Mouse (Mus musculus): ENCODE results near the gene Stac. TPM values are rescaled to one million over a fixed set of nuclear protein-coding genes. Genes with fewer than 3 reads are reported as not detected.

Gene Stac
- 8.1 and 10.1 TPM in 2 replicates for polyA plus RNA-seq (2015; fragmentation: Nextera tagmentation; extraction: Ambion mirVana)

DNA sequence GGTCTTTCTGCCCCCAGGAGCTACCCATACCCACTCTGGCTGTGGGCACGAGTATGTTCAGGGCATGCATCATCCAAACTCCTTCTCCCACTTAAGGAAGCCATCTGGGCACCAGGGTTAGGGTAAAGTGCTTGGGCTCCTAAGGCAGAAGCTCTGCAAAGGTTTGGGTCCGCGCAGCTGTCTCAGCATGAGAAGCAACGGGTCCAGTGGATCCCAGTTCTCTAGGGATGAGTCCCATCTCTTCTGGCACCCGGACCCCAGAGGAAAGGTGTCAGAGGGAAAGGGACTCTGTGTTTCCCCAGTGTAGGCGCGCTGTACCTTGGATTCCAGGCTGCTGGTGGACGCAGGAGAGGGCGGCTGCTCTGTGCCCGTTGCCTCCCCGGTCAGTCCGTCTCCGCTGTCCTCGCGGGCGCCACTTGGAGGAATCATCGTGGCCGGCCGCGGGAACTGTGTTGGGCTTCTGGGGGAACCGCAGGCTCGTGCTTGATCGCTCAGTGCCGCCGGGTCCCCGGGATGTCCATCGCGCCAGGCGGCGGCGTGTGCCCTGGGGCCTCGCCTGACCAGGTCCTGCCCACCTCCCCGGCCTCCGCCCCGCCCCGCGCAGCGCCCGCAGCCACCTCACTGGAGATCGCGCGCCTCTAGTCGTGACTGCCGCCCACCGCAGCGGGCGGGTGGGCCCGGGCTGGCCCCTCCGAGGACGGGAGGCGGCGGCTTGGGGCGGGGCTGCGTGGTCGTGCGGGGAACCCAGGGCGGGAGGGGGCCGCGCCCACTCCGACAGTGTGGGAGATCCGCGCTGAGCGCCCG is at the start of gene Stac:
Gene Stac (minus strand): TSS at position 669 of the 804 bp plus-strand sequence.
- H3K27me3 ChIP-seq: peaks cover 30% of the 10 kb centered on the region

DNA sequence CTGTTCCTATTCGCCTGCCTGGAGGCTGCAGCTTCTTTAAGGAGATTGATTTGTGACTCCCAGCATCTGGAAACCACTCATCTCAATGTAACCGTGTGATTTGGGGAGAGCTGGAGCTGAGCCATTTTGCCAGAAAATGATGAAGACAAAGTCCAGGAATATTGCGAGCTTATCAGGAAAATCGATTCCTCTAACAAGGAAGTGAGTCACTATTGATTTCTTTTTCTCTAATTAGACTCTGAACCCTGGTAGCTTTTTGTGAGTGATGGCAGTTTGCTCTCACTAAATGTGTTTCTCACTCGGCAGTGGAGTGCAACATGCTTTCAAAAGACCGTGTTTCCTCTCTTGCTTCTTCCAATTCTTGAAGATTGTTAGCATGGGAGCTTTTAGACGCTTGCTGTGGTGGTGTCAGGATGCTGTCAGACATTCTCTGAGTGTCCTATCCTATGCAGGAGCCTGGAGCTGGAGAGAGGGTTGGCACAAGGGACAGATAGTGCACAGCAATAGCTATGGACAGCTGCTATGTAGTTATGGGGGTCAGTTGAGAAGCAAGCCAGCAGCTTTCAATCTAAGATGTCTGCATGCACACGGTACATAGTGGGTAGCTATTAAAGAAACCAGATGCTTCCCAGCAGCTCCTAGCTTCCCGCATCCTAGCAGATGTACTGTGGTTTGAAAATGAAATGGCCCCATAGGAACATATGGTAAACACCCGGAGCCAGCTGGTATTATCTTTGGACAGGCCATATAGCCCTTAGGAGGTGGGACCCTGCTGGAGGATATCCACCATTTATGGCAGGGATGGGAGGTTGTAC is 49.5 kb upstream of the Stac start:
- no peaks in the 10 kb centered on the region for H3K36me3 ChIP-seq
- H3K27me3 ChIP-seq: no peaks in the 10 kb centered on the region
- H3K4me1 ChIP-seq (replicated peaks): peaks cover 11% of the 10 kb centered on the region
- 0 out of 2 replicates have a peak, but pooled peaks have one; percentile 32 for ATAC-seq (ENCODE audit: low read depth)
- H3K4me2 ChIP-seq: no peak overlapping the region
- 59% methylated on average over 10 of the region's 10 CpGs for WGBS
- H3K9me3 ChIP-seq: no peaks in the 10 kb centered on the region
- peak overlapping the region; percentile 67 for H3K27ac ChIP-seq (replicated peaks)
- H3K4me3 ChIP-seq: no peak overlapping the region
- no peak overlapping the region for H3K9ac ChIP-seq

More for the DNA sequence above, at the start of gene Stac:
- Histone ChIP-seq H3K36me3 (no peaks in the 10 kb centered on the region), H3K4me3 (peak within 1 kb of the TSS; percentile 61), H3K9me3 (no peaks in the 10 kb centered on the region), H3K27ac (replicated peaks) (no peak within 1 kb of the TSS), H3K4me1 (replicated peaks) (peaks cover 13% of the 10 kb centered on the region), H3K4me2 (peak within 1 kb of the TSS; percentile 94), H3K9ac (peak within 1 kb of the TSS; percentile 78)
- 3% methylated on average over 64 of the region's 64 CpGs for WGBS
- ATAC-seq (ENCODE audit: low read depth): peak; percentile 78

DNA sequence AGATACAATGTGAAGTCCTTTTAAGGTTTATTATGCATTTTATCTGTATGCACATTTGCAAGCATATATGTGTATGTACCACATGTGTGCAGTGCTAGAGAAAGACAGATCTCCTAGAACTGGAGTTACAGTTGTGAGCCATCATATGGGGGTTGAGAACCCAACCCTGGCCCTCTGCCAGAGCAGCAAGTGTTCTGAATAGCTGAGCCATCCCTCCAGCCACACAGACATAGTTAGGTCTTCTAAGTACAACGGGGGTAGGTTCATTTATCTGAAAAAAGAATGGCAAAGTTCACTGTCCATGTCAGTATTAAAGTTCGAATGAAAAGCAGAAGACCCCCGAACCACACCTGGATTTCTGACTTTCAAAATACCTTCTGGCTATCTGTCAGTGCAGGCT is 48.9 kb upstream of the Stac start:
- no peaks in the 10 kb centered on the region for H3K27me3 ChIP-seq
- H3K36me3 ChIP-seq: no peaks in the 10 kb centered on the region
- H3K4me1 ChIP-seq (replicated peaks): peaks cover 11% of the 10 kb centered on the region
- H3K27ac ChIP-seq (replicated peaks): no peak overlapping the region
- no peak for ATAC-seq (ENCODE audit: low read depth)
- H3K9ac ChIP-seq: no peak overlapping the region
- H3K4me2 ChIP-seq: no peak overlapping the region
- no peaks in the 10 kb centered on the region for H3K9me3 ChIP-seq
- WGBS: 72% methylated on average over 3 of the region's 3 CpGs
- H3K4me3 ChIP-seq: no peak overlapping the region

DNA sequence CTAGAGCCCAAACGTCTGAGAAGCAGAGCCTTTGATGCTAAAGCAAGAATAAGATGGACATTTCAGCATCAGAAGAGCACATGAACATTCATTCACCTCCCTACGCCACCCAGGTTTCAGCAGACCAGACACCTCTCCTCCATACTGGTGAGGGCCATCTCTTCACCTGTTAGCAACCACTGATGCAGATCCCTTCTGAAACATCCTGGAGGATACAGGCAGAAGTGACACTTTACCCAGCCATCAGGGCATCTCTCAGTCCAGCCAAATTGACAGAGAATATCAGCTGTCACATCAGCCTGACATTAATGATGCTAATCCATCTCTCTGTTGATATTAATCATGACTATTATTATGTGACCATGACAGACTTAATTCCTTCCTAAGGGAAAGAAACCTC is 47.6 kb upstream of the Stac start:
- no peak for ATAC-seq (ENCODE audit: low read depth)
- Histone ChIP-seq H3K4me3 (no peak overlapping the region), H3K4me1 (replicated peaks) (peaks cover 11% of the 10 kb centered on the region), H3K27me3 (no peaks in the 10 kb centered on the region), H3K27ac (replicated peaks) (no peak overlapping the region), H3K9me3 (no peaks in the 10 kb centered on the region), H3K36me3 (no peaks in the 10 kb centered on the region), H3K4me2 (no peak overlapping the region), H3K9ac (no peak overlapping the region)
- 76% methylated on average over 2 of the region's 2 CpGs for WGBS

DNA sequence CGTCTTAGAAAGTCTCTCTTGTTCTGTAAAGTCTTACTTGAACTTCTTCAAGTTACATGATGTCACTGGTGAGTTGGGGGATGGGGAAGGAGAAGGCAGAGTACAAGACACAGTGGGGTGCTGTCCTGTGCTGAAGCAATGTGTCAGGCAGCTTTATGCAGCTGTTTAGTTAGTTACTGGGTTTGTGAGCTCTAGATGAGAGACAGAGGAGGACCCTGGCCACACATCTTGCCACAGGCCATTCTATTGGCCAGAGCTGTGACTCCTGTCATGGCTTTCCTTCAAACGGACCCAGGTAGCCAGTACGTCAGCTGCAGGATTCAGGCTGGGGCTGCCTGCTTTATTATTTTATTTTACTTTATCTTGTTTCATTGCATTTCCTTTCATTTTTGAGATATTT is 45.8 kb upstream of the Stac start:
- no peaks in the 10 kb centered on the region for H3K36me3 ChIP-seq
- H3K9me3 ChIP-seq: no peaks in the 10 kb centered on the region
- no peak for ATAC-seq (ENCODE audit: low read depth)
- H3K27ac ChIP-seq (replicated peaks): no peak overlapping the region
- H3K27me3 ChIP-seq: no peaks in the 10 kb centered on the region
- peaks cover 11% of the 10 kb centered on the region for H3K4me1 ChIP-seq (replicated peaks)
- no peak overlapping the region for H3K4me3 ChIP-seq
- WGBS: 86% methylated on average over 3 of the region's 3 CpGs
- no peak overlapping the region for H3K4me2 ChIP-seq
- H3K9ac ChIP-seq: no peak overlapping the region

DNA sequence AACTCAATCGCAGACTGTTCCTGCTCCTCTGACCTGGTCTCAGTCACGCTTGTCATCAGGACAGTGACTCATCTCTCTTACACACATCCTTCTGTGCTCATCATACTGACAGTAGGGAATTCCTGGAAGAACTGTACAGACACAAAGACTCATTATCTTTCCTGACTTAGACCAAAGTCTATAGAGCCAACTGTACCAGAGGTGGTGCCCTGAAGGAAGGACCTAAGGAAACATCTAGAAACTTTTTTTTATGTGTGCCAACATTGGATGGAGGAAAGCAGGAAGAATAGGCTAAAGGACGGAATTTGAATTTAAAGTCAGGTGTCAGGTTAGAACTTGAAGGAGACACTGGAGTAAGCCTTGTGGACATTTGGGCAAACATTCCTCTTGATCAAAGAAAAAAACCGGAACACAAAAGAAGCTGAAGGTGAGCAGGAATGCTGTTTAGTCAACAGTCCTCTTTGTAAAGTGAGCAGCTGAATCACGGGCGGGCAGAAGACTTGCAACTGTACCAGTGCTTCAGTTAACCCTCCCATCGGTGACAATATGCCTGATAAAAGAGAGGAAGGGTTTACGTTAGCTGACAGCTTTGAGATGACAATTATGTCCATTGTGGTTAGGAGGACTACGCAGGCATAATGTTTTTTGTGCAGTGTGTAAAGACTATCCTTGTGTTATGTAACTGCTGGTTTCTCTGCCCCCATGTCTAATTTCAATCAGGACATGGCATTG is 42.0 kb upstream of the Stac start:
- Histone ChIP-seq H3K4me1 (replicated peaks) (no peaks in the 10 kb centered on the region), H3K9ac (no peak overlapping the region), H3K27me3 (no peaks in the 10 kb centered on the region), H3K36me3 (no peaks in the 10 kb centered on the region), H3K4me3 (no peak overlapping the region), H3K4me2 (no peak overlapping the region), H3K9me3 (no peaks in the 10 kb centered on the region), H3K27ac (replicated peaks) (no peak overlapping the region)
- no peak for ATAC-seq (ENCODE audit: low read depth)
- WGBS: 76% methylated on average over 9 of the region's 9 CpGs

DNA sequence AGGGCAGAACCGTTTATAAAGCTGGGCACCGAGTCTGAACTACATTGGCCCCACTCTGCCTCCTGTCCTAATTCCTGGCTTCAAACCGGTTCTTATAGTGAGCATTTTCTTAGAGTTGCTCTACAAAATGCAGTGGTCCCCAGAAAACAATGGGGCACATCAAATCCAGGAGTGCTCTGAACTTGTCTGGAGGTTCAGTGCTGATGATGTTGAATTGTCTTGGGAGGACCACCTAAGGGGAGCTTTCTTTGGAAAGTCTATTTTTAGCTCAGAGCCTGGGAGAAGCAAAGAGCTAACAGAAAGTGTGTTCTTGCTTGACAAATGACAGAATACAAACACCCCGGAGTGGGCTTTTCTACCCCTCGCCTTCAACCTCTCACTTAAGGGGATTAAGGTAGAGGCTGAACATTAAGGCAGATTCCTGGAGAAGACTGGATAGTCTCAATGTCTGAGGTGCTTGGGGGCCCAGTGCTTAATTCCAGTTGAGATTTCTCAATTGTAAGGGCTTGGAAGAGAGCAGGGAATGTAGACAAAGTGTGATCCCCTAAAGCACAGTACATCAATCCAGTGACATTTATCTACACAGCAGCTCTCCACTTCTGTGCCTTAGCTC is 34.9 kb upstream of the Stac start:
- Histone ChIP-seq H3K9ac (no peak overlapping the region), H3K9me3 (no peaks in the 10 kb centered on the region), H3K4me3 (no peak overlapping the region), H3K27ac (replicated peaks) (no peak overlapping the region), H3K4me2 (no peak overlapping the region), H3K4me1 (replicated peaks) (no peaks in the 10 kb centered on the region), H3K36me3 (no peaks in the 10 kb centered on the region), H3K27me3 (no peaks in the 10 kb centered on the region)
- no peak for ATAC-seq (ENCODE audit: low read depth)
- WGBS: 28% methylated on average over 5 of the region's 5 CpGs

DNA sequence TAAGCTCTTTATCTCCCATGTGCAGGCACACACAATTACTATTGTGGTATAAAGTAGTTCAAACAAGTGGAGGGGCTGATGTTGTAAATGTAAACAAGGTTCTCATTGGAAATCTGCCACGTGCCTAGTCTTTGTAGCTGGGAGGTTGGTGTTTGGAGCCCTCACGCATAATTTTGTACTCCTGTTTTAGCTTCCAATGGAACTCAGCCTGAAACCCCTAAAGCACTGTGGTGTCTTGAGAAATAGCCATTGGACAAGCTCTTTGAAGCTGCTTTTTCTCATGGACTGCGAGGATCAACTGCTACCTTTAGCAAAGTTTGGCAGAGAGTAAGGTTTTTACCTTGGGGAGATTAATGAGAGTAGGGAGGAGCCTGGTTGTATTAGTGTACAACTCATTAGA is 24.3 kb upstream of the Stac start:
- H3K9ac ChIP-seq: no peak overlapping the region
- H3K36me3 ChIP-seq: no peaks in the 10 kb centered on the region
- no peak overlapping the region for H3K27ac ChIP-seq (replicated peaks)
- no peaks in the 10 kb centered on the region for H3K27me3 ChIP-seq
- no peaks in the 10 kb centered on the region for H3K4me1 ChIP-seq (replicated peaks)
- H3K4me2 ChIP-seq: no peak overlapping the region
- ATAC-seq (ENCODE audit: low read depth): no peak
- H3K4me3 ChIP-seq: no peak overlapping the region
- H3K9me3 ChIP-seq: no peaks in the 10 kb centered on the region
- 68% methylated on average over 3 of the region's 3 CpGs for WGBS

DNA sequence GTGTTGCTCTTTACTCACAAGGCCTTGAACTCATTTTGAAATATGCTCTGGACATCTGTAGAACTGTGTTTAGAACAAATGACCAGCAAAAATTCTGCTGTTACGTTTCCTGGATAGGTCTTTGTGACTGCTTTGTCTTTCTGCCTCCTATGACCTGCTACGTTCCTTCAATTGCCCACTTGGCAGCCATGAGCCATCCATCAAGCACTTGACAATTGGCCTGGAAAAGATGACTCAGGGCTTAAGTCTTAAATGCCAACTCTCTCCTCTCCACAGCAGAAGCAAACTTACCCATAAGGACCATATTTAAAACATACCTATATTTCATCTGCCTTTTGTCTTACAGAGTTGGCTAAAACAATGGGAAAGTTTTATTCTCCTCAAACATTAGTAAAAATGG is 10.0 kb upstream of the Stac start:
- Histone ChIP-seq H3K27me3 (no peaks in the 10 kb centered on the region), H3K9me3 (no peaks in the 10 kb centered on the region)
- ATAC-seq (ENCODE audit: low read depth): no peak

DNA sequence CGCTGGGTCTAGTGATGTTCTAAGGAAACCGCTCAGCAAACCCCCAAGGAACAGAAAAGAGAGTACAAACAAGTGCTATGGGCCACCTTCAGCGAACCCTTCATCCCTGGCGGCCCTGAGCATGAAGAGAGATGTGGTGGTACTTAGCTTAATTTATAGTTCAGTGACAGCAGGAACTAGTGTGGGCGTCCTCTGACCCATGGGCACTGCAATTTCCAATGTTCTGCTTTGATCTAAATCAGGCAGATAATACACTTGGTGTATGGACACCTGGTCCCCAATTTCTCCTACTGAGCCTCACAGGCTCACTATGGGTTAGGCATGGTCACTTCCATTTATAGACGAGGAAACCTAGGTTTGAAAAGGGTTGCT is 322 bp upstream of the Stac start:
- Histone ChIP-seq H3K9me3 (no peaks in the 10 kb centered on the region), H3K9ac (peak overlapping the region; percentile 78), H3K4me1 (replicated peaks) (peaks cover 13% of the 10 kb centered on the region), H3K36me3 (no peaks in the 10 kb centered on the region), H3K27ac (replicated peaks) (no peak overlapping the region), H3K4me3 (peak overlapping the region; percentile 61), H3K27me3 (peaks cover 30% of the 10 kb centered on the region), H3K4me2 (peak overlapping the region; percentile 94)
- ATAC-seq (ENCODE audit: low read depth): peak; percentile 61; the same call in 1 of the 2 replicates
- WGBS: 2% methylated on average over 6 of the region's 6 CpGs

More for the DNA sequence above, 10.0 kb upstream of the Stac start:
- H3K27ac ChIP-seq (replicated peaks): no peak overlapping the region
- H3K4me2 ChIP-seq: no peak overlapping the region
- no peak overlapping the region for H3K9ac ChIP-seq
- 35% methylated on average over 2 of the region's 2 CpGs for WGBS
- no peaks in the 10 kb centered on the region for H3K4me1 ChIP-seq (replicated peaks)
- no peaks in the 10 kb centered on the region for H3K36me3 ChIP-seq
- H3K4me3 ChIP-seq: no peak overlapping the region

DNA sequence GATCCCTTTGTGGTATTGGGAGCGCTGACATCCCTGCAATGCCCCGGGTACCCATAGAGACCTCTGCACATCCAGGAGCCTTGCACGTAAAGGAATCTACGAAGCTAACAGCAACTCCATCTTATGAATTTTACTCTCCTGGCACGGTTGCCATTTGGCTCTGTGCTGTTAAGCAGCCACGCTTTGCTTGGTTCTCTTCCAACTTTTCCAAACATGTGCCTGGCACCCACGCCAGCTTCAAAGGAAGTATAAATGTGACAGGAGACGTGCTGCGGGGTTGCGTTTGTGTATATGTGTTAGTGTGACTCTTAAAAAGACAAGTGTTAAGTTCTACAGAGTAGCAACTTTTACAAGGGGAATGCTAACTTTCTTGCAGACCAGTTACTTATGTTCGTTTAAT is 1.0 kb downstream of the Stac start:
- no peaks in the 10 kb centered on the region for H3K36me3 ChIP-seq
- ATAC-seq (ENCODE audit: low read depth): no peak
- H3K27ac ChIP-seq (replicated peaks): no peak overlapping the region
- H3K27me3 ChIP-seq: peaks cover 30% of the 10 kb centered on the region
- peak overlapping the region; percentile 94 for H3K4me2 ChIP-seq
- H3K4me1 ChIP-seq (replicated peaks): peaks cover 13% of the 10 kb centered on the region
- no peak overlapping the region for H3K4me3 ChIP-seq
- H3K9me3 ChIP-seq: no peaks in the 10 kb centered on the region
- 79% methylated on average over 11 of the region's 11 CpGs for WGBS
- H3K9ac ChIP-seq: no peak overlapping the region
